ENCODE assay signal across 26 mouse cellular contexts in the genomic region with DNA sequence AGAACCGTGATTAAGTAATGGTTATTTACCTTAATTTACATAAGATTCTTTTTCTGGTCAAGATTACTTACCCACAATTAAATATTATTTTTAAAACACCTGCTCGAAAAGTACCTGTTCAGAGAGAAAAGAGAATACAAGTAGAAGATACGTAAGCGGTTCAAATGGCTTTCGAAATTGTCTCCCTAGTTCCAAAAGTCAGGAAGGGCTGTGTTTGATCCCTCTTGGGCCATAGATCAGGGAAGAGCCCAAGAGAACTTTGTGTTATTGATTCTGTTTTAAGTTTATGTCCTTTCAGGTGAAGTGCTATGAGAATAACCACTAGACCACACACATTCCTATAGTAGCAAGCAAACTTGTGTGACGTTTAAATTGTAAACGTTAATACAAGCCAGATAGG.
"Had no signal": no experiment of that assay in that cellular context is flagged by ENCODE, and none has a peak within 500 bp of the region (broad histone marks: within the 10 kb centered on the region; RNA-seq: fewer than 3 reads in every experiment).

No protein-coding gene starts in this region.

- H3K27me3 ChIP-seq: limb, embryonic 12.5 days; limb, embryonic 13.5 days; limb, embryonic 15.5 days; liver, embryonic 13.5 days; lung, embryonic 15.5 days; megakaryocyte, embryonic 14.5 days; midbrain, embryonic 12.5 days; midbrain, embryonic 13.5 days; midbrain, embryonic 15.5 days; neural tube, embryonic 12.5 days; neural tube, embryonic 13.5 days had no signal

- H3K9ac ChIP-seq: limb, embryonic 12.5 days; limb, embryonic 13.5 days; limb, embryonic 15.5 days; liver, embryonic 12.5 days; liver, embryonic 13.5 days; liver, embryonic 14.5 days; liver, embryonic 15.5 days; lung, embryonic 14.5 days; lung, embryonic 15.5 days; midbrain, embryonic 12.5 days; midbrain, embryonic 13.5 days; midbrain, embryonic 15.5 days; neural tube, embryonic 12.5 days; neural tube, embryonic 13.5 days had no signal

- H3K27ac ChIP-seq: left cerebral cortex, adult 2 months; limb, embryonic 10.5 days; limb, embryonic 12.5 days; limb, embryonic 13.5 days; limb, embryonic 15.5 days; liver, embryonic 12.5 days; liver, embryonic 13.5 days; liver, embryonic 14.5 days; liver, embryonic 15.5 days; lung, embryonic 15.5 days; macrophage; midbrain, embryonic 10.5 days; midbrain, embryonic 12.5 days; midbrain, embryonic 13.5 days; midbrain, embryonic 15.5 days; neural tube, embryonic 12.5 days; neural tube, embryonic 13.5 days had no signal

- H3K36me3 ChIP-seq: limb, embryonic 10.5 days; limb, embryonic 12.5 days; limb, embryonic 13.5 days; limb, embryonic 15.5 days; liver, embryonic 12.5 days; liver, embryonic 13.5 days; liver, embryonic 15.5 days; lung, embryonic 15.5 days; midbrain, embryonic 10.5 days; midbrain, embryonic 12.5 days; midbrain, embryonic 13.5 days; midbrain, embryonic 15.5 days; neural tube, embryonic 12.5 days; neural tube, embryonic 13.5 days had no signal

- H3K4me3 ChIP-seq: left cerebral cortex, adult 2 months; limb, embryonic 10.5 days; limb, embryonic 12.5 days; limb, embryonic 13.5 days; limb, embryonic 15.5 days; liver, embryonic 12.5 days; liver, embryonic 13.5 days; liver, embryonic 15.5 days; lung, embryonic 15.5 days; megakaryocyte, embryonic 14.5 days; midbrain, embryonic 10.5 days; midbrain, embryonic 12.5 days; midbrain, embryonic 13.5 days; midbrain, embryonic 15.5 days; myocyte; neural tube, embryonic 12.5 days; neural tube, embryonic 13.5 days had no signal

- ATAC-seq: liver, embryonic 12.5 days; midbrain, embryonic 13.5 days; midbrain, embryonic 15.5 days; midbrain, embryonic 16.5 days had no signal

- DNase-seq: layer of hippocampus, postnatal 36 days; left cerebral cortex, postnatal 4 days; liver, embryonic 13.5 days; lung, postnatal 4 days; midbrain, embryonic 14.5 days had no signal

- H3K4me1 ChIP-seq: limb, embryonic 10.5 days; limb, embryonic 12.5 days; limb, embryonic 13.5 days; limb, embryonic 15.5 days; midbrain, embryonic 10.5 days; midbrain, embryonic 12.5 days; midbrain, embryonic 13.5 days; midbrain, embryonic 15.5 days; neural tube, embryonic 12.5 days; neural tube, embryonic 13.5 days had no signal

- H3K9me3 ChIP-seq: limb, embryonic 10.5 days; limb, embryonic 13.5 days; limb, embryonic 15.5 days; liver, embryonic 12.5 days; liver, embryonic 13.5 days; liver, embryonic 15.5 days; lung, embryonic 15.5 days; midbrain, embryonic 12.5 days; midbrain, embryonic 13.5 days; midbrain, embryonic 15.5 days; neural tube, embryonic 12.5 days; neural tube, embryonic 13.5 days had no signal

- H3K4me2 ChIP-seq: limb, embryonic 12.5 days; limb, embryonic 13.5 days; limb, embryonic 15.5 days; liver, embryonic 12.5 days; liver, embryonic 13.5 days; liver, embryonic 15.5 days; lung, embryonic 14.5 days; lung, embryonic 15.5 days; midbrain, embryonic 11.5 days; midbrain, embryonic 12.5 days; midbrain, embryonic 13.5 days; midbrain, embryonic 15.5 days; neural tube, embryonic 12.5 days; neural tube, embryonic 13.5 days had no signal
